Mouse (Mus musculus): ENCODE results near the gene Esm1. TPM values are rescaled to one million over a fixed set of nuclear protein-coding genes. Genes with fewer than 3 reads are reported as not detected.
A peak's percentile ranks its signal among the peaks of the same experiment; 100 is the strongest.
"Not testable (repeated sequence)": the region's sequence is repeated elsewhere in the genome, so short reads cannot be mapped to it uniquely, and the experiment has no call there.

Esm1 gene
- total RNA-seq, 4 experiments from 2014 or later, result 0.29 to 0.49 (median 0.43) TPM; not detected in 1

- DNase-seq (ENCODE audit: low spot score in 2 of 2), result no peak
Measured at GRCm38 (mm10) chr13:113227666-113228463, 18.4 kb downstream of the Esm1 start.

GRCm38 (mm10) chr13:113242129-113242528, 32.7 kb downstream of the Esm1 start:
- no peak for DNase-seq (ENCODE audit: low spot score in 2 of 2)

- no peak for DNase-seq (ENCODE audit: low spot score in 2 of 2)
Measured at GRCm38 (mm10) chr13:113245025-113245424, 35.6 kb downstream of the Esm1 start.

- DNase-seq (ENCODE audit: low spot score in 2 of 2), result not testable (repeated sequence)
Measured at GRCm38 (mm10) chr13:113252580-113252979, 43.1 kb downstream of the Esm1 start.

- DNase-seq (ENCODE audit: low spot score in 2 of 2), result no peak
Measured at GRCm38 (mm10) chr13:113256766-113257165, 47.3 kb downstream of the Esm1 start.

GRCm38 (mm10) chr13:113257190-113257589, 47.7 kb downstream of the Esm1 start:
- no peak for DNase-seq (ENCODE audit: low spot score in 2 of 2)

- no peak for DNase-seq (ENCODE audit: low spot score in 2 of 2)
Measured at GRCm38 (mm10) chr13:113259237-113259636, 49.8 kb downstream of the Esm1 start.

GRCm38 (mm10) chr13:113262822-113263221, 53.4 kb downstream of the Esm1 start:
- no peak for DNase-seq (ENCODE audit: low spot score in 2 of 2)

- DNase-seq (ENCODE audit: low spot score in 2 of 2), result no peak
Measured at GRCm38 (mm10) chr13:113265257-113265656, 55.8 kb downstream of the Esm1 start.

GRCm38 (mm10) chr13:113266495-113266951, 57.1 kb downstream of the Esm1 start:
- peak; percentile 12 to 42 for DNase-seq (ENCODE audit: low spot score in 2 of 2)

- no peak for DNase-seq (ENCODE audit: low spot score in 2 of 2)
Measured at GRCm38 (mm10) chr13:113267204-113267603, 57.7 kb downstream of the Esm1 start.

Other genes starting within 250 kb of the Esm1 start
- gene Ccno, start 221.9 kb upstream of the Esm1 start, total RNA-seq (2022), result not detected
- gene Mcidas, start 215.8 kb upstream of the Esm1 start, total RNA-seq (2022), result not detected
- not detected for gene Cdc20b, start 174.5 kb upstream of the Esm1 start, total RNA-seq (2022)
- 1 to 10 TPM; 2.9 to 5.1 (median 4.2) TPM for gene Gpx8, start 163.2 kb upstream of the Esm1 start, total RNA-seq (2022)
- gene Gzma, start 108.7 kb upstream of the Esm1 start, total RNA-seq (2022), result not detected
- gene Gzmk, start 16.2 kb downstream of the Esm1 start, total RNA-seq (2022), result not detected
- gene BC067074, start 83.5 kb downstream of the Esm1 start, total RNA-seq (2022), result 1 to 10 TPM in 1 of 4 experiments, under 1 TPM in 3; 0.77 to 1.1 (median 0.90) TPM

Measured in gastrocnemius, adult 8-10 months (tissue).